Mouse (Mus musculus): ENCODE data around the gene Lrrc10.

Lrrc10 gene

GRCm38 (mm10) chr10:117049253-117049652 lies 4.1 kb downstream of the Lrrc10 start:
- no peak for DNase-seq

- DNase-seq: no peak
These were observed 4.9 kb downstream of the Lrrc10 start for GRCm38 (mm10) chr10:117049961-117050597.

DNA sequence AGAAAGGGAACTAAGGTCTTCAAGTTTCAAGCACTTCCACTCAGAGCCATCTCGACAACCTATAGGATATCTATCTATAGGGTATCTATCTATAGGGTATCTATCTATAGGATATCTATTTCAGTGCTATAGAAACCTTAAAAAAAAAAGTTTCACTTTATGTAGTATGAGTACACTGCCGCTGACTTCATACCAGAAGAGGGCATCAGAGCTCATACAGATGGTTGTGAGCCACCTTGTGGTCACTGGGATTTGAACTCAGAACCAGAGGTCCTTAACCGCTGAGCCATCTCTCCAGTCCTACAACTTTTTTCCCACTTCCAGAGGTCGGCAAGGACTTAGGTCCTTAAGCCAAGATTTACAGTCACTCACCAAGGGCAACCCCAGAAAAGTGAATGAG lies 10.5 kb downstream of the Lrrc10 start:
- no peak for DNase-seq

- peak in 1 of 2 experiments; percentile 8 for DNase-seq
These were observed 17.7 kb downstream of the Lrrc10 start for GRCm38 (mm10) chr10:117062894-117063253.

DNA sequence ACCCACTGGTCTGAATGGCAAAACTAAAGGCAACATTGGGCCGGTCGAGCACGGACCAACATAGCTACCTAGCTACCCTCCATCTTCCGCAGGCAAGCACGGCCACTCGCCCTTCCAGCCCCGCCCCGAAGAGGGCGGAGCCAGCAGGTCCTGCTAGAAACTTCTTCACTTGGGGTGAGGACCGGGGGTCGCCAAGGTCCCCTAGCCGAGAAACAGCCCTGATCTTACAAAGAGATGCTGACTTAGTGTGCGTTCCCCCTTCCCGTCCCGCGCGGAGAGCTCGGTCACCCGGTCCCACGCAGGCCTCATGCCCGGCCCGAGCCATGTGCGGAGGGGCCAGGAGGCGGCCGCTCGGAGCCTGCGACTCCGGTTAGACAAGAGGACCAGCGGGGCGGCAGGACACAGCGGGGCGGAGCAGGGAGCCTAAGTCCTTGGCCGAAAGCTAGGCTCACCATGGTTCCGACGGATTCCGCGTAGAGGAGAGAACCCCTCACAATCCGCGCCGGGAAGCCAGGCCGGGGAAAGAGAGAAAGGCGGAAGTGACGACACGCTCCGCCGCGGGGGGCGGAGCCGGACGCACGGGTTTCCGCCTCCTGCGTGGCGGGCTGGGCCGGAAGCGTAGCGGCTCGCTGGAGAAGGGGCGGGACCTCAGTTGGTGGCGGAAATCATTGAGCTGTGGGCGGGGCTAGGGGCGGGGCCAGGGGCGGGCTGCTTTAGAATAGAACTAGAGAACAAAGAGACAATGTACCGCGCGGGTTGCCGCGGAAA lies 18.3 kb downstream of the Lrrc10 start, which contains the start of gene Cct2:
Gene Cct2, minus strand, starts transcription at position 561 of the 768 bp plus-strand sequence.
- peak; percentile 88 to 94 for DNase-seq

DNA sequence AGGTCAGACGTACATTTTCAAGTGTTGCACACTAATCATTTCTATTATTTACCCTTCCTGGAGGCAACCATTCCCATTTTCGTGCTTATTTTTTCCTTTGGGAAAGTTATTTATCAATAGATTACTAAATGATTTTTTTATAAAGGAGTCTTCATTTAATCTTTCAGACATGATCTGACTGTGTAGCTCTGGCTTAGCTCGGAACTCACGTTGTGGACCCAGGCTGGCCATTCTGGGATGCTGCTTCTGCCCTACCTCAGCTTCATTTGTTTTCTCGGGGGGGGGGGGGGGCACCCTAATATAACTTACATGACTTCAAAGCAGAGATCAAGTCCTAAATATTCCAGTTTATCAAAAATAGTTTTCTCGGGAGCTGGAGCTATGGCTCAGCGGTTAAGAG lies 18.9 kb downstream of the Lrrc10 start:
- DNase-seq: no peak

DNA sequence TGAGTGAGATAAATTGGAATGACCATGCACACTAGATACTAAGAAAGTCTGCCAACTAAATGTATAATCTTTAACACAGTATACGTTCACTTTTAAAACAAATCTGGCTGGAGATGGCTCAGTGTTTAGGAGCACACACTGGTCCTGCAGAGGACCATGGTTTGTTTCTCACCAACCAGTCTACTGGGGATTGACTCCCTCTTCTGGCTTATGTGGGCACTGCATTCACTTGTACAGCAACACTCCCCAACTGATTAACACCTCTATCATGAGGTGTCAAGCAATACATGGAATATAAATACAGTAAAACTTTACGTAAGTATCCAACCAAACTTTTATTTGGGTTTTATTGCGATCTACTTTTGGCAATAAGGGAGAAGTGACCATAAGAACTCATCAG lies 24.0 kb downstream of the Lrrc10 start:
- no peak for DNase-seq

- DNase-seq: no peak
These were observed 27.2 kb downstream of the Lrrc10 start for GRCm38 (mm10) chr10:117072191-117072888.

DNA sequence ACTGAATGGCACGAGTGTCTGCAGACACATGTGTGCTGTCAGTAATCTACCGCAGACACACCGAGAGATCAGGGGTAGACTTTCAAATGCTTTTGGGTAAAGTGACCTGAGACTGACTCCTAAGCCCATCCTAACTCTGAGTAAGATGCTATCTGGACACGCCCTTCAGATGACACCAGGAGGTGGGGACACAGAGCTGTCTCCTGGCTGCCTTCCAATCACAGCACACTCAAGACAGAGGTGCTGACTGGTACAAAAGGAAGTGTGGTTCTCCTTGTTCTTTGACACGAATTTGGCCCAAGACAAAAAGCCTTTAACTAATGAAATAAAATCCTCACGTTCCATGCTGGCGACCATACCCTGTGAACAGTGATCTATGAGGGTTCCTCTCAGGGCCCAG lies 28.0 kb downstream of the Lrrc10 start:
- DNase-seq: no peak

DNA sequence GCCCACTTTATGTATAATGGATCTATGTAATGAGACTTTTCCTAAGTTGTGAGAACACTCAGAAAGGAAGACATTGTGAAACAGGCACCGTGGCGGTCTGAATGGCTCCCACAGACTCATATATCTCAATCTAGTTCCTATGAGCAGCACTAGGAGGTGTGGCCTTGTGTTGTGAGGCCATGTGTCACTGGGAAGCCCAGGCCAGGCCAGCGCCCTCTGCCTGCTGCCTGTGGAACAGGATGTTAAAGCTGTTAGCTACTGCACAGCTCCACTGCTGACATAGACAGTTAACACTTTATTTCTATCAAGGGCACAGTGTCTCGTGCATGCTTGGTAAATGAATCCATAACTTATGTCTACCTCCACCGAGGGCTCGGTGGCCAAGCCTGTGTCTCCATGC lies 33.1 kb downstream of the Lrrc10 start:
- DNase-seq: no peak

DNA sequence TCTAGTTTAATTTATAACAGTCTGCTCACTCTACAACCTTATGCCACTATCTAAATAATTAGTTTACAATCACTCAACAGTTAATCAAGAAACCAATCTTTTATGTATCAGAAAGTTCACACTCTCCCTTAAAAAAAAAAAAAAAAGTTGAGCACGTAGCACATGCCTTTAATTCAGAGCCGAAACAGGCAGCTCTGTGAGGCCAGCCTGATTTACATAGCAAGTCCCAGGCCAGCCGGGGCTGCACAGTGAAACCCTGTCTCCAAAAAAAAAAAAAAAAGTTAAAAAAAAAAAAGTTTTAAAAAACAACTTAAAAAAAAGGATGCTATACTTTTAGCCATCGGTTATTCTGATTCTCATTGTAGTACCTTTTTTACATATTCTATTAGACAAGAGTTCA lies 36.2 kb downstream of the Lrrc10 start:
- no peak for DNase-seq

- DNase-seq: no peak
These were observed 36.8 kb downstream of the Lrrc10 start for GRCm38 (mm10) chr10:117081914-117082359.

DNA sequence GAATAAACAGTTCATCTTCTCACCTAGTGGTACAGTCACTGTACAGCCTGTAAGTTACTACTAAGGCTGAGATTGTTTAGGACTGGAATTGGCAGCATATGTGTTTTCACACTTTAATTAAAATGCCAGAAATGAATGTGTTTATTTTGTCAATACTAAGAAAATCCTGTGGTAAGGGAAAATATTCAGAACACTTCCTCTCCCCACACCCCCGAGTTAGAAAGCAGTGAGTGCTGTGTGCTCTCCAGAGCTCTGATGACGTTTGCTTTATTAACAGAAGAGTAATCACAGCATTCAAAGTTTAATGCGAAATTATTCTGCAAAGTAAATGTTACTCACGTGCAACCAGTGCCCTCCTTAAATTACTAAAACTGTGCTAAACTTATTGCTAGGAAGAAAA lies 44.5 kb downstream of the Lrrc10 start:
- no peak for DNase-seq

DNA sequence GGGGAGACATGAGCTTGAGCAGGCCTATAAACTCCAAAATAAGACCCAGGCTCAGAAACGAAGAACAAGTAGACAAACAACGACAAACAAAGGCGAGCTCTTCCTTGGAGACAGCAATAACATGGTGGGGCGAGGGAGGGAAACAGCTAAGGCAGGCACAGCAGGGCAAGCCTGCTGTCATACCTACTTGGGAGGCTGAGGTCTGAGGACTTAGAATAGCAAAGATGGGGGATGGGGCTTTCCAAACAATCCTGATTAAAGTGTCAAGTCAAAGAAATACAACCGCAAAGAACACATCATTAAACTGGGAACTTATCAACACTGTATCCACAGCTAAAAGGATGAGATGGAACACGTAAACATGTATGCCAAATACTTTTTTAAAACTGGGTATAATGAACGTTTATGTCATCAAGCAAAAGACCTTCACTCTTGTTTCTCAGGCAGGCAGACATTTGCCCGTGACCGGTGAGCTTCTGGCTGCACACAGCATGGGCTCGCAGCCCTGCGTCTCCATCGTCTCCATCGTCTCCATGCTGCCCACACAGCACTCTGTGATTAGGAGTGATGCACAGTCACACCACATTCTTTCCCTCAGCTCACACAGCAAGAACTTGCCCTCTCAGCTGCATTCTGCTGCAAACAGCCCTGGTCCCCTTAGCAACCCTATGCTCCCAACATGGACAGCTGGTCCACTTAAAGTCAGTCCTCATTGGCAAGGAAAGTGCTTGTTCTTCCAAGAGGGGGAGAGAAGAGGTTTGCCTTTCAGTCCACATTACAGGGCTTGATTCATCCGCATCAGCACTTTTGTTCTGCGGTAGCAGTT lies 49.6 kb downstream of the Lrrc10 start:
- DNase-seq: no peak

DNA sequence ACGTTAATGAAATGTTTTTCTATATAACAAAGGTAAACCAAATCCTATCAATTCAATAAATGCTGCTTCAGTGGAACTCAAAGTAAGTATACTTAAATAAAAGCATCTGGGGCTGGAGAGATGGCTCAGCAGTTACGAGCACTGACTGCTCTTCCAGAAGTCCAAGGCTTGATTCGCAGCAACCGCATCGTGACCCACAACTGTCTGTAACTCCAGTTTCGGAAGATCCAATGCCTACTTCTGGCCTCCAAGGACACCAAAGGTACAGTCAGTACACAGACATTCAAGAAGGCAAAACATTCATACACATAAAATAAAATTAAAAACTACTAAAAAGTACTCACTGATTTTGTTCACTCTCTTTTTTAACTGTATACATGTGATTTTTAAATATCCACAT lies 51.0 kb downstream of the Lrrc10 start:
- no peak for DNase-seq
